Mouse (Mus musculus) hindbrain, postnatal 0 days (tissue): ENCODE data around the gene Socs4. TPM values are rescaled to one million over a fixed set of nuclear protein-coding genes. Genes with fewer than 3 reads are reported as not detected.

Experiments used
- ATAC-seq: fragments of 200-750 bp; cut with Nextera tagmentation; 2 replicates; pipeline ENCODE4 v1.8.0; 2017; ENCODE audit warnings: mild to moderate bottlenecking, moderate TSS enrichment, moderate library complexity
- DNase-seq: peaks from one replicate; pipeline ENCODE4 v3.0.0-alpha.2; 2015; ENCODE audit warnings: low spot score
- H3K27ac ChIP-seq: fragments of 300-500 bp; sonication (generic); 2 replicates; pipeline ENCODE4 v1.5.1; 2014; ENCODE audit warnings: mild to moderate bottlenecking
- H3K27me3 ChIP-seq: fragments of 300-500 bp; sonication (generic); 2 replicates; pipeline ENCODE4 v1.6.1; 2014; ENCODE audit warnings: low read length, mixed read lengths; ENCODE audit not compliant: insufficient read depth
- H3K36me3 ChIP-seq: fragments of 300-500 bp; sonication (generic); 2 replicates; pipeline ENCODE4 v1.6.1; 2014; ENCODE audit warnings: low read length, mixed read lengths; ENCODE audit not compliant: insufficient read depth
- H3K4me1 ChIP-seq: fragments of 300-500 bp; sonication (generic); 2 replicates; pipeline ENCODE4 v1.6.1; 2014; ENCODE audit warnings: antibody characterized with exemption, low read length, mixed read lengths; ENCODE audit not compliant: insufficient read depth
- H3K4me2 ChIP-seq: fragments of 300-500 bp; sonication (generic); 2 replicates; pipeline ENCODE4 v1.6.1; 2014; ENCODE audit warnings: low read depth, mild to moderate bottlenecking, low read length, moderate library complexity, mixed read lengths
- H3K4me3 ChIP-seq: fragments of 300-500 bp; sonication (generic); 2 replicates; pipeline ENCODE4 v1.5.1; 2014; ENCODE audit warnings: low read length
- H3K9ac ChIP-seq: fragments of 300-500 bp; sonication (generic); replicated peaks from 2 replicates; pipeline ENCODE4 v1.6.1; 2014; ENCODE audit warnings: mild to moderate bottlenecking, low read length, moderate library complexity, mixed read lengths
- H3K9me3 ChIP-seq: fragments of 300-500 bp; sonication (generic); 2 replicates; pipeline ENCODE4 v1.6.1; 2016; ENCODE audit warnings: low read length, mixed read lengths
- CTCF ChIP-seq: IDR thresholded peaks from 2 replicates; pipeline ENCODE4 v1.5.1; 2016; ENCODE audit warnings: antibody characterized with exemption, control low read depth, low read depth
- WGBS: fragments of 180-500 bp; shearing (Covaris S2); extraction: QIAGEN DNeasy Blood & Tissue Kit; methylation state at CpG from one replicate; pipeline ENCODE4 v1.1.7; 2014; 5-methylcytosine and 5-hydroxymethylcytosine counted together
- polyA plus RNA-seq: library from polyadenylated mRNA; unstranded; fragments of >200 nt; fragmentation: Nextera tagmentation; extraction: Ambion mirVana; gene quantifications from 2 replicates; pipeline ENCODE4 v1.2.1, GENCODE M21; 2015
- total RNA-seq: library from RNA; depleted of rRNA; stranded (reverse); fragments of >200 nt; gene quantifications from 2 replicates; pipeline ENCODE4 v1.2.3, GENCODE M21; 2014; rRNA removed

The Socs4 gene
- total and polyA plus RNA-seq, 2 experiments from 2014 or later, result 2.8 to 5.6 TPM

- no peak for DNase-seq
- 97% methylated on average over 5 of the region's 5 CpGs for WGBS
- Histone ChIP-seq H3K9me3 (no peaks in the 10 kb centered on the region), H3K9ac (no peak overlapping the region), H3K4me1 (no peaks in the 10 kb centered on the region), H3K4me3 (no peak overlapping the region), H3K27me3 (no peaks in the 10 kb centered on the region), H3K27ac (no peak overlapping the region), H3K36me3 (no peaks in the 10 kb centered on the region), H3K4me2 (no peak overlapping the region)
- ATAC-seq, result no peak
- no peak for TF ChIP-seq CTCF
Measured at GRCm38 (mm10) chr14:47327347-47327746, 50.6 kb downstream of the Socs4 start.

- ATAC-seq (no peak), DNase-seq (no peak)
- H3K4me2 ChIP-seq, result no peak overlapping the region
- H3K9me3 ChIP-seq, result no peaks in the 10 kb centered on the region
- no peak for TF ChIP-seq CTCF
- H3K4me3 ChIP-seq, result no peak overlapping the region
- no peaks in the 10 kb centered on the region for H3K36me3 ChIP-seq
- H3K27ac ChIP-seq, result no peak overlapping the region
- 70% methylated on average over 5 of the region's 5 CpGs for WGBS
- H3K27me3 ChIP-seq, result no peaks in the 10 kb centered on the region
- H3K4me1 ChIP-seq, result no peaks in the 10 kb centered on the region
- H3K9ac ChIP-seq, result no peak overlapping the region
Measured at GRCm38 (mm10) chr14:47331920-47332319, 55.2 kb downstream of the Socs4 start.

- Histone ChIP-seq H3K9me3 (no peaks in the 10 kb centered on the region), H3K9ac (no peak overlapping the region), H3K36me3 (no peaks in the 10 kb centered on the region), H3K4me1 (no peaks in the 10 kb centered on the region), H3K4me2 (no peak overlapping the region), H3K27me3 (no peaks in the 10 kb centered on the region), H3K4me3 (no peak overlapping the region), H3K27ac (no peak overlapping the region)
- ATAC-seq, result no peak
- TF ChIP-seq CTCF, result peak; percentile 86
- 82% methylated on average over 4 of the region's 4 CpGs for WGBS
- peak; percentile 76 for DNase-seq
Measured at GRCm38 (mm10) chr14:47334819-47335218, 58.1 kb downstream of the Socs4 start.

GRCm38 (mm10) chr14:47335300-47335699 lies 58.6 kb downstream of the Socs4 start:
- no peaks in the 10 kb centered on the region for H3K27me3 ChIP-seq
- no peak overlapping the region for H3K27ac ChIP-seq
- no peak overlapping the region for H3K4me3 ChIP-seq
- WGBS, result 52% methylated on average over 3 of the region's 3 CpGs
- 0 out of 2 replicates have a peak, but pooled peaks have one; percentile 27 for ATAC-seq
- no peak for TF ChIP-seq CTCF
- no peaks in the 10 kb centered on the region for H3K9me3 ChIP-seq
- H3K36me3 ChIP-seq, result no peaks in the 10 kb centered on the region
- no peak overlapping the region for H3K9ac ChIP-seq
- DNase-seq, result no peak
- no peak overlapping the region for H3K4me2 ChIP-seq
- H3K4me1 ChIP-seq, result no peaks in the 10 kb centered on the region

- WGBS, result 79% methylated on average over 10 of the region's 10 CpGs
- no peak for ATAC-seq
Measured at GRCm38 (mm10) chr14:47340231-47340925, 63.6 kb downstream of the Socs4 start.

GRCm38 (mm10) chr14:47341811-47342291 lies 65.1 kb downstream of the Socs4 start:
- Histone ChIP-seq H3K27me3 (no peaks in the 10 kb centered on the region), H3K4me2 (no peak overlapping the region), H3K9me3 (no peaks in the 10 kb centered on the region), H3K36me3 (no peaks in the 10 kb centered on the region), H3K4me3 (no peak overlapping the region), H3K4me1 (no peaks in the 10 kb centered on the region), H3K9ac (no peak overlapping the region), H3K27ac (peak overlapping the region; percentile 41; the same call in 1 of the 2 replicates)
- no peak for TF ChIP-seq CTCF
- 48% methylated on average over 4 of the region's 4 CpGs for WGBS
- DNase-seq (peak; percentile 24), ATAC-seq (peak; percentile 86; the same call in 1 of the 2 replicates)

More at GRCm38 (mm10) chr14:47340231-47340925, 63.6 kb downstream of the Socs4 start:
- no peak overlapping the region for H3K27ac ChIP-seq
- no peak overlapping the region for H3K4me3 ChIP-seq
- H3K9ac ChIP-seq, result no peak overlapping the region
- no peak overlapping the region for H3K4me2 ChIP-seq
- no peak for DNase-seq
- no peaks in the 10 kb centered on the region for H3K27me3 ChIP-seq
- no peaks in the 10 kb centered on the region for H3K9me3 ChIP-seq
- H3K4me1 ChIP-seq, result no peaks in the 10 kb centered on the region
- H3K36me3 ChIP-seq, result no peaks in the 10 kb centered on the region
- no peak for TF ChIP-seq CTCF

Other genes with a start within 250 kb of the Socs4 start
- gene Gch1, start 87.5 kb upstream of the Socs4 start, total RNA-seq, result 6.2 and 10.7 TPM in 2 replicates
- 6.1 and 6.2 TPM in 2 replicates for gene Gch1, start 87.5 kb upstream of the Socs4 start, polyA plus RNA-seq
- gene Wdhd1, start 74 bp upstream of the Socs4 start, total RNA-seq, result 8.5 and 10.7 TPM in 2 replicates
- gene Wdhd1, start 74 bp upstream of the Socs4 start, polyA plus RNA-seq, result 9.4 and 9.7 TPM in 2 replicates
- 49.2 and 50.3 TPM in 2 replicates for gene Mapk1ip1l, start 21.3 kb downstream of the Socs4 start, total RNA-seq
- 31.8 and 33.9 TPM in 2 replicates for gene Mapk1ip1l, start 21.3 kb downstream of the Socs4 start, polyA plus RNA-seq
- 2.1 and 9.1 TPM in 2 replicates for gene Lgals3, start 90.8 kb downstream of the Socs4 start, total RNA-seq
- gene Lgals3, start 90.8 kb downstream of the Socs4 start, polyA plus RNA-seq, result 6.6 and 8.2 TPM in 2 replicates
- 6.3 and 10.0 TPM in 2 replicates for gene Dlgap5, start 141.5 kb downstream of the Socs4 start, total RNA-seq
- 5.5 and 6.5 TPM in 2 replicates for gene Dlgap5, start 141.5 kb downstream of the Socs4 start, polyA plus RNA-seq
- 20.6 and 62.0 TPM in 2 replicates for gene Fbxo34, start 173.5 kb downstream of the Socs4 start, total RNA-seq
- 39.7 and 41.0 TPM in 2 replicates for gene Fbxo34, start 173.5 kb downstream of the Socs4 start, polyA plus RNA-seq